Mouse (Mus musculus): Measurements from ENCODE around the gene Plb1.

- TF ChIP-seq POLR2A (IDR thresholded peaks at IDR 0.05; ENCODE audit: insufficient read length, low read depth), result no peak
- no peak for TF ChIP-seq USF1 (IDR thresholded peaks at IDR 0.05; ENCODE audit: low read depth)
- TF ChIP-seq TCF12 (IDR thresholded peaks at IDR 0.05; ENCODE audit: insufficient read depth, poor library complexity, severe bottlenecking), result no peak
- no peak for TF ChIP-seq REST (IDR thresholded peaks at IDR 0.05; ENCODE audit: insufficient read depth, insufficient read length)
- no peak for TF ChIP-seq MAX (IDR thresholded peaks at IDR 0.05; ENCODE audit: low read depth)
- no peak for TF ChIP-seq E2F4 (IDR thresholded peaks at IDR 0.05; ENCODE audit: insufficient read depth)
- TF ChIP-seq CEBPB (IDR thresholded peaks at IDR 0.05; ENCODE audit: insufficient read depth, poor library complexity, severe bottlenecking), result no peak
- TF ChIP-seq POLR2AphosphoS2 (IDR thresholded peaks at IDR 0.05; ENCODE audit: insufficient read length, low read depth), result no peak
- peak in 1 of 3 experiments; percentile 46 for TF ChIP-seq MYOG (IDR thresholded peaks at IDR 0.05; ENCODE audit: control insufficient read depth in 1 of 3, insufficient read depth in 1 of 3, insufficient read length in 2 of 3, low read depth in 2 of 3)
- TF ChIP-seq SRF (IDR thresholded peaks at IDR 0.05; ENCODE audit: control insufficient read depth, insufficient read length, low read depth), result no peak
These were observed 129.1 kb downstream of the Plb1 start for GRCm38 (mm10) chr5:32361441-32362235.

All from myocyte (in vitro differentiated cells).